Mouse (Mus musculus) leukemia stem cell, adult 10-12 weeks (primary cell): ENCODE measurements around the gene Apon. TPM values are rescaled to one million over a fixed set of nuclear protein-coding genes. Genes with fewer than 3 reads are reported as not detected.

ENCODE experiments used
- polyA plus RNA-seq: library from polyadenylated mRNA; stranded (reverse); fragments of >175 nt; gene quantifications from 2 replicates; pipeline ENCODE4 v1.2.3, GENCODE M21; 2012; ENCODE audit warnings: low replicate concordance

The Apon gene
- 0.13 TPM in 1 of 2 replicates, not detected in the other for polyA plus RNA-seq

GRCm38 (mm10) chr10:128253677-128254255 is at the start of gene Apon:
Gene Apon (plus strand): TSS chr10:128254096.

DNA sequence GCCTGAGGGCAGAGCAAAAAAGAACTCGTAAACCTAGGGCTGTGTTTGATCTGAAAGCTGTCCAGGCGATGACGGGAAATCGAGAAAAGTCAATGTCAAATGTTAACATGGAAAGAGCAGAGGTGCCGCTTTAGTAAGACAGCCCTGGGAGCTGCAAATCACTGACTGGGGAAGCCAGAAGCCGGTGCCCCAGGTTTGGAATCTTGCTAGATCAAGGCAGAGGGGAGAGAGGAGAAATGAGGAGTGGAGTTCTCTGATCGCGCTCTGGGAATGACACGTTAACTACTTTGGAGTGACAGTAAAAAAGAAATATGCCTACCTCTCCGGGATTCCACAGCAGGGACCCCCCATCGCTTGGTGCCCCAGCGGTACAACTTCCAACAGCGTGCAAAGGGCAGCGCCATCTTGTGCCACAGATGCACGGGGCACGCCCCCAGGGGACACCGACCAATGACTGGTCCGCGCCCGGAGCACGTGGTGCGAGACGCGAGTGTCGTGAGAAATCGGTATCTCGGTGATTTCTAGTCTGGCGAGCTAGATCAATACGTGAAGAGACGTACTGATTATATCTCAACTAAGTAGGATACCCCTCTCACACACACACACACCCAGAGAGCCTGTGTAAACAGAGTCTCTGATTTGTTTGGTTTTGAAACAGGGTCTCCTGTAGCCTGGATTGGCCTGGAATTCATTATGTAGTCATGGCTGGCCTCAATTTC is 42.3 kb upstream of the Apon start, which contains the start of gene Spryd4:
TSS of gene Spryd4 (minus strand) at position 418 of the 719 bp plus-strand sequence.

GRCm38 (mm10) chr10:128225538-128225937 is 28.4 kb upstream of the Apon start, which contains the start of gene Mip:
Gene Mip (plus strand): TSS chr10:128225838.

GRCm38 (mm10) chr10:128231697-128232419 is 22.0 kb upstream of the Apon start, which contains the start of gene Timeless:
Gene Timeless (plus strand): TSS chr10:128232065.

DNA sequence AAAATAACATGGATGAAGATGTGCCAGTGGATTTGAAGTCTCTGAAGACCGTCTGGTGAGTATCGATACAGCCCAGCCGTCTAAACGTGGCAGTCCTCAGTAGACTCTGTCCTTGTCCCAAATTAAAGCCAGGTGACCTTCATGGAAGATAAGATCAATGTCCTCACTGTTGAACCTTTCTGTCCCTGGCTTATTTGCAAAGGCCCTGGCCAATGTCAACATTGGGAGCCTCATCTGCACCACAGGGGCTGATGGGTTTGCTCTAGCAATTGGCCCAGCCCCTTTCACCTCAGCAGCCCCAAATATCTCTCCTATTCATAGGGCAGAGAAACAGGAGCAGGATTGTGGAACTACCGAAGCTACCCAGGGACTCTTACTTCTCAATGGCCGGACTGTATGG is 14.5 kb downstream of the Apon start, which contains the start of gene Apof:
TSS of gene Apof (plus strand) at position 301 of the 400 bp plus-strand sequence.

DNA sequence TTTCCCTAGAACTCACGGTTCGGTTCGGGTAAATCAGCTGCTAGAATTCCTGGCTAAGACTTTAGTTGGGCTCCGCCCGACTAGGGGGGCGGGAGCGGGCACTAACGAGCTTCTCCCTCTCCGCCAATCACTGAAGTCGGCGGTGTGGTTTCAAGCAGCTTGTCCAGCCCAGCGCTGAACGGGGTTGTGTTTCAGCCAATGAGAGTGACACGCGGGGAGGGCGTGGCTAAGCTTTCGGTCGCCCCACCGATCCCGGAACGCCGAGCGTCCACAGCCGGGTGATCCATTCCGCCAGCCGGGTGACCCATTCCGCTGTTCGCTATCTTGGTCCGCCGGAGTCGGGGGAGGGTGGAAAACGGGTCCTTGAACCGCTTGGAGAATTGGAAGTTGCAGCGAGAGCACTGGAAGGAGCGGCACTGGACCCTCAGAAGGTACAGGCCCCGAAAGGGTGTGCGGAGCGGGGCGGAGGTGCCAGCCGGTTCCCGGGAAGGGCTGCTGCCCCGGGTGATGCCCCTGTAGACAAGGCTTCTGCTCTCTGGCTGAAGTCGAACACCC is 16.5 kb downstream of the Apon start, which contains the start of gene Stat2:
TSS of gene Stat2 (plus strand) at position 273 of the 555 bp plus-strand sequence.

GRCm38 (mm10) chr10:128298702-128299171 is 44.8 kb downstream of the Apon start, which contains the start of gene Il23a:
Gene Il23a (minus strand): TSS chr10:128298752.

DNA sequence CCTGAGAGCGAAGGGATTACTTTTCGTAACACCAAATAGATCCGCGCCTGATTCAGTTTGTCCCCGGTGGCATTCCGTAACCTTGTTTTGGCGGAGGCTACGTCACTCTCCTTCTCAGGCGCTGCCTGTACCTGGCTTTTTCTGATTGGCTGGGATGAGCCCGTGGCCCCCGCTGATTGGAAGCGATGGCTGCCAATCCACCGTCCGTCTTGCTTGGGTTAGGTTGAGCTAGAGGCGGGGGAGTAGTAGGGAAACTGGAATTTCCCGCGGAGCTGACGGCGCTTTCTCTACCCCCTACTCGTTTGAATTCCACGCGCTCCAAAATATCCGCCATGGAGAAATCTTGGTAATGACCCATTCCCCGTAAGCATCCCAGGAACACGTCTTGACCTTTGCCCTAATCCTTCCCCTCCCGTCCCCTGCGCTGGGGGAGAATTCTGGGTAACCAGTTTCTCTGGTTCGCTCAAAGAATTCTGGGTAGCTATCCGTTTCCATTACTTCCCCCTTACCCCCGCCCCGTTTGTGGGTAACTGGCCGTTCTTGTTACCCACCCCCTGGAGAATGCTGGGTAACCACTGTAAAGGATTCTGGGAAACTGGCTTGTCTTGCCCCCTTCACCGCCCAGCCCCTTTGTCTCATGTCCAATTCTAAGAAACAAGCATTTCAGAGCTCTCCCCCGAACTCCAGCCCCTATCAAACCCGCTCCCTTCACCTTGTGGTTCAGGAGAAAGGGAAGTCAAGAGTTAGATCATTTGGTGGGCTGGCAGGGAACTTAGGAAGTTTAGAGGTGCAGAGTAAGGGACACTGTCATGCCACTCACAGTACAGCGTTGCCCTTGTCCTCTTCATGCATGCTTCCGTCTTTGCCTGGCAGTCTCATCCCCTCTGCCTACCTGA is 49.5 kb downstream of the Apon start, which contains the start of gene Pan2:
TSS of gene Pan2 (plus strand) at position 210 of the 896 bp plus-strand sequence.

Other genes with a start within 250 kb of the Apon start
- not detected in 2 replicates for gene Hsd17b6, start 246.5 kb upstream of the Apon start, polyA plus RNA-seq
- 0.82 and 4.9 TPM in 2 replicates for gene Prim1, start 238.9 kb upstream of the Apon start, polyA plus RNA-seq
- gene Naca, start 218.5 kb upstream of the Apon start, polyA plus RNA-seq: 16.7 and 52.0 TPM in 2 replicates
- 98.6 and 122 TPM in 2 replicates for gene Ptges3, start 195.1 kb upstream of the Apon start, polyA plus RNA-seq
- 1,361 and 1,521 TPM in 2 replicates for gene Atp5b, start 170.8 kb upstream of the Apon start, polyA plus RNA-seq
- 9.2 and 28.5 TPM in 2 replicates for gene Baz2a, start 162.5 kb upstream of the Apon start, polyA plus RNA-seq
- 6.1 and 6.7 TPM in 2 replicates for gene Rbms2, start 73.8 kb upstream of the Apon start, polyA plus RNA-seq
- gene Gls2, start 59.6 kb upstream of the Apon start, polyA plus RNA-seq: 1.7 and 2.8 TPM in 2 replicates
- gene Spryd4, start 42.3 kb upstream of the Apon start, polyA plus RNA-seq: 0.39 and 3.8 TPM in 2 replicates
- 0.32 and 0.44 TPM in 2 replicates for gene Mip, start 28.3 kb upstream of the Apon start, polyA plus RNA-seq
- 19.8 and 23.0 TPM in 2 replicates for gene Timeless, start 22.0 kb upstream of the Apon start, polyA plus RNA-seq
- gene Apof, start 14.6 kb downstream of the Apon start, polyA plus RNA-seq: not detected in 2 replicates
- gene Stat2, start 16.5 kb downstream of the Apon start, polyA plus RNA-seq: 26.1 and 38.2 TPM in 2 replicates
- 0.12 and 0.13 TPM in 2 replicates for gene Il23a, start 44.7 kb downstream of the Apon start, polyA plus RNA-seq
- gene Pan2, start 49.2 kb downstream of the Apon start, polyA plus RNA-seq: 2.8 and 6.3 TPM in 2 replicates
- 27.5 and 52.4 TPM in 2 replicates for gene Cnpy2, start 68.4 kb downstream of the Apon start, polyA plus RNA-seq
- 8.6 and 52.3 TPM in 2 replicates for gene Cs, start 83.6 kb downstream of the Apon start, polyA plus RNA-seq
- 3.6 and 11.6 TPM in 2 replicates for gene Coq10a, start 114.9 kb downstream of the Apon start, polyA plus RNA-seq
- gene Ankrd52, start 123.0 kb downstream of the Apon start, polyA plus RNA-seq: 61.1 and 121 TPM in 2 replicates
- gene Slc39a5, start 147.1 kb downstream of the Apon start, polyA plus RNA-seq: not detected in 2 replicates
- gene Nabp2, start 157.4 kb downstream of the Apon start, polyA plus RNA-seq: 265 and 291 TPM in 2 replicates
- 7.7 and 9.3 TPM in 2 replicates for gene Rnf41, start 157.6 kb downstream of the Apon start, polyA plus RNA-seq
- 223 and 234 TPM in 2 replicates for gene Smarcc2, start 205.2 kb downstream of the Apon start, polyA plus RNA-seq
- gene Myl6, start 240.0 kb downstream of the Apon start, polyA plus RNA-seq: 27.3 and 134 TPM in 2 replicates
- gene Myl6b, start 244.6 kb downstream of the Apon start, polyA plus RNA-seq: 6.8 and 8.3 TPM in 2 replicates